Mouse (Mus musculus) intestine, postnatal 0 days (tissue): ENCODE data around the gene Cttnbp2nl. TPM values are rescaled to one million over a fixed set of nuclear protein-coding genes. Genes with fewer than 3 reads are reported as not detected.

Experiments used
- ATAC-seq: fragments of 200-750 bp; cut with Nextera tagmentation; 2 replicates; pipeline ENCODE4 v1.8.0; 2017; ENCODE audit warnings: mild to moderate bottlenecking, moderate TSS enrichment, moderate library complexity
- H3K27ac ChIP-seq: fragments of 300-500 bp; sonication (generic); 2 replicates; pipeline ENCODE4 v1.5.1; 2014; ENCODE audit warnings: mild to moderate bottlenecking, low read depth, low read length, moderate library complexity
- H3K27me3 ChIP-seq: fragments of 300-500 bp; sonication (generic); replicated peaks from 2 replicates; pipeline ENCODE4 v1.6.1; 2014; ENCODE audit warnings: low read length, mixed read lengths; ENCODE audit not compliant: control insufficient read depth, insufficient read depth
- H3K36me3 ChIP-seq: fragments of 300-500 bp; sonication (generic); 2 replicates; pipeline ENCODE4 v1.6.1; 2014; ENCODE audit warnings: mild to moderate bottlenecking, moderate library complexity; ENCODE audit not compliant: control insufficient read depth, insufficient read depth
- H3K4me1 ChIP-seq: fragments of 300-500 bp; sonication (generic); replicated peaks from 2 replicates; pipeline ENCODE4 v1.6.1; 2014; ENCODE audit warnings: antibody characterized with exemption, low read length, mixed read lengths; ENCODE audit not compliant: control insufficient read depth, insufficient read depth
- H3K4me2 ChIP-seq: fragments of 300-500 bp; sonication (generic); replicated peaks from 2 replicates; pipeline ENCODE4 v1.6.1; 2014; ENCODE audit warnings: low read depth, mild to moderate bottlenecking, moderate library complexity
- H3K4me3 ChIP-seq: fragments of 300-500 bp; sonication (generic); 2 replicates; pipeline ENCODE4 v1.5.1; 2014; ENCODE audit warnings: low read depth, low read length
- H3K9ac ChIP-seq: fragments of 300-500 bp; sonication (generic); 2 replicates; pipeline ENCODE4 v1.6.1; 2014; ENCODE audit warnings: mild to moderate bottlenecking, low read depth, low read length
- H3K9me3 ChIP-seq: fragments of 300-500 bp; sonication (generic); 2 replicates; pipeline ENCODE4 v1.6.1; 2016; ENCODE audit warnings: mixed run types; ENCODE audit not compliant: control insufficient read depth
- CTCF ChIP-seq: sonication (generic); IDR thresholded peaks from 2 replicates; pipeline ENCODE4 v1.5.1; 2016; ENCODE audit warnings: low read depth, mild to moderate bottlenecking, control low read depth, antibody characterized with exemption, moderate library complexity
- WGBS: fragments of 180-500 bp; shearing (Covaris S2); extraction: QIAGEN DNeasy Blood & Tissue Kit; methylation state at CpG from one replicate; pipeline ENCODE4 v1.1.7; 2014; 5-methylcytosine and 5-hydroxymethylcytosine counted together
- polyA plus RNA-seq: library from polyadenylated mRNA; unstranded; fragments of >200 nt; fragmentation: Nextera tagmentation; extraction: Ambion mirVana; gene quantifications from 2 replicates; pipeline ENCODE4 v1.2.1, GENCODE M21; 2015

The Cttnbp2nl gene
- polyA plus RNA-seq, 1 experiment from 2014 or later: 9.8 TPM

- H3K27ac ChIP-seq: no peak overlapping the region
- no peak overlapping the region for H3K4me2 ChIP-seq
- H3K9ac ChIP-seq: no peak overlapping the region
- 93% methylated on average over 10 of the region's 10 CpGs for WGBS
- no peaks in the 10 kb centered on the region for H3K9me3 ChIP-seq
- TF ChIP-seq CTCF: no peak
- H3K27me3 ChIP-seq: no peaks in the 10 kb centered on the region
- H3K4me1 ChIP-seq: no peaks in the 10 kb centered on the region
- no peak overlapping the region for H3K4me3 ChIP-seq
- ATAC-seq: no peak
- H3K36me3 ChIP-seq: peaks cover 54% of the 10 kb centered on the region
Measured at GRCm38 (mm10) chr3:105005011-105005410, 47.9 kb downstream of the Cttnbp2nl start.

- 91% methylated on average over 14 of the region's 14 CpGs for WGBS
- peaks cover 44% of the 10 kb centered on the region for H3K36me3 ChIP-seq
- no peaks in the 10 kb centered on the region for H3K27me3 ChIP-seq
- ATAC-seq: no peak
- no peak overlapping the region for H3K27ac ChIP-seq
- no peaks in the 10 kb centered on the region for H3K9me3 ChIP-seq
- TF ChIP-seq CTCF: no peak
- no peaks in the 10 kb centered on the region for H3K4me1 ChIP-seq
- no peak overlapping the region for H3K4me3 ChIP-seq
- H3K4me2 ChIP-seq: no peak overlapping the region
- no peak overlapping the region for H3K9ac ChIP-seq
Measured at GRCm38 (mm10) chr3:105003960-105004463, 48.9 kb downstream of the Cttnbp2nl start.

- no peak overlapping the region for H3K27ac ChIP-seq
- H3K9me3 ChIP-seq: no peaks in the 10 kb centered on the region
- no peaks in the 10 kb centered on the region for H3K4me1 ChIP-seq
- 56% methylated on average over 6 of the region's 6 CpGs for WGBS
- no peak for TF ChIP-seq CTCF
- no peak overlapping the region for H3K9ac ChIP-seq
- no peaks in the 10 kb centered on the region for H3K27me3 ChIP-seq
- peaks cover 30% of the 10 kb centered on the region for H3K36me3 ChIP-seq
- H3K4me3 ChIP-seq: no peak overlapping the region
- no peak overlapping the region for H3K4me2 ChIP-seq
- no peak for ATAC-seq
Measured at GRCm38 (mm10) chr3:105001374-105001773, 51.6 kb downstream of the Cttnbp2nl start.

- H3K36me3 ChIP-seq: peaks cover 25% of the 10 kb centered on the region
- H3K9ac ChIP-seq: no peak overlapping the region
- H3K4me2 ChIP-seq: no peak overlapping the region
- TF ChIP-seq CTCF: no peak
- no peak overlapping the region for H3K4me3 ChIP-seq
- WGBS: 49% methylated on average over 8 of the region's 8 CpGs
- H3K4me1 ChIP-seq: no peaks in the 10 kb centered on the region
- H3K9me3 ChIP-seq: no peaks in the 10 kb centered on the region
- H3K27ac ChIP-seq: no peak overlapping the region
- H3K27me3 ChIP-seq: no peaks in the 10 kb centered on the region
- ATAC-seq: no peak
Measured at GRCm38 (mm10) chr3:105000561-105000960, 52.4 kb downstream of the Cttnbp2nl start.

GRCm38 (mm10) chr3:104997563-104997962 is 55.4 kb downstream of the Cttnbp2nl start:
- Histone ChIP-seq H3K27me3 (no peaks in the 10 kb centered on the region), H3K4me2 (no peak overlapping the region), H3K36me3 (peaks cover under 1% of the 10 kb centered on the region; the same call in 1 of the 2 replicates), H3K9me3 (no peaks in the 10 kb centered on the region), H3K9ac (no peak overlapping the region), H3K27ac (no peak overlapping the region), H3K4me3 (no peak overlapping the region), H3K4me1 (no peaks in the 10 kb centered on the region)
- 50% methylated on average over 6 of the region's 6 CpGs for WGBS
- no peak for TF ChIP-seq CTCF
- no peak for ATAC-seq

GRCm38 (mm10) chr3:104995707-104996106 is 57.2 kb downstream of the Cttnbp2nl start:
- Histone ChIP-seq H3K27me3 (no peaks in the 10 kb centered on the region; the same call in 1 of the 2 replicates), H3K4me2 (no peak overlapping the region), H3K4me1 (no peaks in the 10 kb centered on the region), H3K9ac (no peak overlapping the region), H3K9me3 (no peaks in the 10 kb centered on the region), H3K36me3 (no peaks in the 10 kb centered on the region), H3K27ac (no peak overlapping the region), H3K4me3 (no peak overlapping the region)
- 75% methylated on average over 7 of the region's 7 CpGs for WGBS
- TF ChIP-seq CTCF: no peak
- ATAC-seq: no peak
